Mouse (Mus musculus): ENCODE results near the gene 4933402D24Rik.

The 4933402D24Rik gene

DNA sequence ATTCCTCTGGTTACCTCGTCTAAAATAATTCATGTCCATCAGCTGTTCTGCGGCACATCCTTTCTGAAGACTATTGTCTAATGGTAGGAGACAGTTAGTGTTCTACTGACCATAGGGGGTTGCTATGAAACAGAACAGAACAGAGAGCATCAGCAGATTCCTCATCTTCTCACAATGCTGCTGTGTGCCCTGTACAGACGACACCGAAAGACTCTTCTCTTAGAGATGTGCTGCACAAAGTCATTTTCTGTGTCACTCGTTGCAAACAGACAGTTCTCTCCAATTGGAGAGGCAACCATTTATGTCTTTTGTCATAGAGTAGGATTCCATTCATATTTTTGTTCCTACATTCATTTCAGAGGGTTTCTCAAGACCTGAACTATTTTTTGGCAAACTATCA is at the start of gene 4933402D24Rik:
4933402D24Rik (minus strand) TSS at position 101 of the 400 bp plus-strand sequence.
- no peak for DNase-seq

DNA sequence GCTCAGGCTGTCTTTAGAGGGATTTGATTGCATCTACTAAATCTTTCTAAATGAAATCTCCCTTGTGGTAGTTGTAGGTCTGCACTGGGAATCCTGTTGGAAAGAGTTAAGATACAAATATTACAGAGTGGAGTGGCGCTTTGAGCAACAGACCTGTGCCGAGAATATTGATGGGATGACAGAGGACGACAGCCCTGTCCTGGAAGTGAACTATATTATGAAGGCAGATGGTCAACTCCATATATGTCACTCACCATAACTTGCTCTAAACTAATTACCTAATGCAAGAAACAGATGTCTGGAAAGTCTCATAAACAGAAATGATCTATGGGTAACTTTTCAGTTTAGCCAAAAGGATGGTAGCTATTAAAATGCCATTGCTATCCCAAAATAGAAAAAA is 39.5 kb upstream of the 4933402D24Rik start:
- DNase-seq, result no peak

DNA sequence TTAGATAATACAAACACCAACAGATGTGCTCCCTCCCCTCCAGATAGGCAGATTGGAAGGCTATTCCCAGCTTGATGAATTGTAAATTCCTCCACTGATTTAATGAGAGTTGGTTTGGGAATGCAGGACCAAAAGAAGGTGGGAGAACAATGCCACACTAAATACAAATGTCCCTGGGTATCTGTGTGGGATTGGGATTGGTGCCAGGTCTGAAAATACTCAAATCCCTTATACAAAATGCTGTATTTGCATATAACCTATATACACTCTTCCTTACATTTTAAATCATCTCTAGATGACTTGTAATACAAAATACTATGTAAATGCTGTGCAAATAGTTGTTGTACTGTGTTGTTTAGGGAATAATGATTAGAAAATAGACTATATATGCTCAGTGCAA is 36.0 kb upstream of the 4933402D24Rik start:
- no peak for DNase-seq

DNA sequence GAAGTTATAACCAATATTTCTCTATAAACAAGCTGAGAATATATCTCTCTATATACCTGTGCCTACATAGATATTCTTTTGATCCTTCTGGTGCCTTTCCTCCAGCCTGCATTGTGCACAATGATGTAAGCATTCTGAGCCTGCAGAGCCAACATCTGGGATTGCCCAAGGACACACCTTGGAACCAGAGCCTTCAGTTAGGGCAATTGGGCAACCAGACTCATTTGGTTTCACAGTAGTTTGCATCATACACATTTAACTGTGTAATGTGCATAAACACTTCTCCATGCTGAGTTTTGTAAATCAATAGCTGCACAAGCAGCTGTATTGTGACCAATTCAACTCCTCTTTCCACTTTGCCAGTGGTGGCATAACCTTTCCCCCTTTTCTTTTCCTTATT is 25.3 kb upstream of the 4933402D24Rik start:
- DNase-seq, result no peak

DNA sequence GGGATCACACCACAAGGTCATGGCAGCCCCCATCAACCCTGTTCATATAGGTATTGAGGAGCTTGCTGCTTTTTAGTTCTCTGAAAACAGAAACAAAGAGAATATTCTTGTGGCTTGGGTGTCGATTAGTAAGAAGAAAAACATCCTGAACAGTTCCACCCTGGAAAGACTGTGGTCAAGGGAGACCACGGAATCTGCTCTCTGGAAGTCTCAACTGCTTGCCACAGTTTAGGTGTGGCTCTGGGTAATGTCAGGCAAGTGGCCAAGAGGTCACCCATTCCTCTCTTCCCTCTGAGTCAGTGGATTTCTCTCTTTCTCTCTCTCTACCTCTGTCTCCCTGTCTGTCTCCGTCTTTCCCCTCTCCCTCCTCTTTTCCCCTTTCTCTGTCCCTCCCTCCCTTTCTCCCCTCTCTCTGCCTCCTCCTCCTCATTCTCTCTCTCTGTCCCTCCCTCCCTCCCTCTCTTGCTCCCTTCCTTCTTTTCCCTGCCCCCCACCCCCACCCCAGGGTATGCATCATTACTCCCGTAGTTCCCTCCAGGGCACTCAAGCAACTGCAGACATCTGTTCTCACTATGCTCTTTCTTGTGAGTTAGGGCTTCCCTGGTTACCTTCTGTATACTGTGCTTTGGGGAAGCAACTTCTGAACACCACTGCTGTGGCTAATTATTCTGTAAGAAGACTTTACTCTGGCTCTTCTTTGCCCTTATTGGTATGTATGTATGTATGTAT is 8.0 kb upstream of the 4933402D24Rik start:
- no peak for DNase-seq

DNA sequence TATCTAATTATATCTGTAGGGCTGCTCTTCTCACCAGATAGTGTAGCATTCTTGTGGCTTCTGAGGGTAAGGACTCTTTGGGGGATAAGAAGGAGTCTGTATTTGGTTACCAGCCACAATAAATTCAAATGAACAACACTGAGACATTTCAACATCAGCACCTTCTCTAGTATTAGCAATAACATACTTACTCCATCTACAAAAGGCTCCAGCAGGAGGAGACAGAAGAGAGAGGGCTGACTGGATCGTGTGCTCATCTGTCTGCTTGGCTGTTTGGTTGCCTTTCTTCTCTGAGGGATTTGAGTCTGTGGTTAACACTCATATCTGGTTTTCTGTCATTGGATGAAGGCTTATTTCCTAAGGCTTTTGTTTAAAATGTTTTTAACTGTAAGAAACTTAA is 7.3 kb upstream of the 4933402D24Rik start:
- DNase-seq, result no peak

DNA sequence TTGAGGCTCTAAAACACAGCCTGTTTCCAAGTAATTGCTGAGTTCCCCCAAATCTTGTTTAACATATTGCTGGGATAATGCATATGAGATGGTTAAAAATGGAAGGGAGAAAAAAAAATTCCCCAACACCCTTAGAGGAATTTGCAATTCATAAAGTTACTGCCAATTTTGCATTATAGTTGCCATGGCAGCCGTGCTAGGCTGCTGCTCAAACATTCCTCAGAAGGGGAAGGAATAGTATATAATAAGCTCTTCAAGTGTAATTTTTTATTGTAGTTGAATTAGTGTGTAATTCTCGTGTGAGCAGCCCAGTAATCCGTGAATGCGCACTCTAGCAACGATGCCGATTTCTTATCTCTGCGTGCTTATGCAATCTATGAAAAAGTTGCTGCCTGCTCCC is 1.2 kb upstream of the 4933402D24Rik start:
- DNase-seq, result no peak

DNA sequence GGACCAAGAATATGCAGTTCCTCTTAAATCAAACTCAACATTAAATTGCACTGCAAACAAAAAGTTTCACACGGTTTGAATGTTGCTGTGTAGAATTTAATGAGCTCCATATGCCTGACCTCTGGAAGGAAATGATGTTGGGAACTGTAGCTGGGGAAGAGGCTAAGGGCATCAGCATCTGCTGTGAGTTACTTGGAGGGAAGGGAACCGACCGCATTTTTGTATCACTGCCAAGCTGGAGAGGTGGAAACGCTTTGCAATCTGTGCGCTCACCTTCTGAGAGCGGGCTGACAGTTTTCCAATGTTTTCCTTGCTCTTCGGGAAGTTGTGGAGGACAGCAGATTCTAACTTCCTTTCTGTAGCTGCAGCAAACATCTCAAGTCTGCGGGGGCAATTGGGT is 955 bp downstream of the 4933402D24Rik start:
- DNase-seq, result no peak

DNA sequence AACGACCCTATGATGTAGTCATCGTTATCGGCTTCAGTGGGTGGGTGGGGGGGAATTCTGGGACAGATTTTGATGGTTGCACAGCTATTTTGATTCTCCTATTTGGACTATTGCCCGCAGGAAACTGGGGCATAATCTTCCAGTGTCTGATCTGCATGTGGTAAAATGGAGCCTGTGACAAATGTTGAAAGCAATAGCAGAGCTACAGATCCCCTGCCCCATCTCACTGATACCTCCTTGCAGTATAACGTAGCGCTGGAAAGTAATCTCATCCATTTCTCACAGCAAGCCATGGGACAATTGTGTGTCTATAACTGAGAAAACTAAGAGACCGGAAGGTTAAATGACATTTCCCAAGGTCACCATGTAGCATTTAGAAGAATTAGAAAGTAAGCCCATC is 4.7 kb downstream of the 4933402D24Rik start:
- DNase-seq, result no peak

DNA sequence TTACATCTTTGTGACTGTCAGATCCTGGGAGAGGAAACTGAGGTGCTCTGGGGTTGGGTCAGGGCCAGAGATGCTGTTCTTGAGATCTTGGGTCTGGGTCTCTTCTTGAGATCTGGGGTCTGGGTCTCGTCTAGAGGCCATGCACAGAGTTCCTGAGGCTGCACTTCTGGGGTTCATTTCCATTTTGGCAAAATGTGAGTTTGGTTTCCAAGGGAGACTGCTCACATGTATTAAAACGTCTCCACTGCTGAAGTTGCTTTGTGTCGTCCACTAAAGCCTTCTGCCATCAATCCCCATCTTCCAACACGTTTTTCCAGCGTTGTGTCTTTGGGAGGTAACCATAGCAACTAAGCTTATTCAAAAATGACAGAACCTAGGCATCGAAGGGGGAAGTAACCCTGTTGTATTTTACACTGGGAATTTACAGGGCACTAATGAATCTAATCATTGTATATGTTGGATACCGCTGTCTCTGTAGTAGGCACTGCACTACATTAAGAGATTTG is 5.1 kb downstream of the 4933402D24Rik start:
- DNase-seq, result no peak

DNA sequence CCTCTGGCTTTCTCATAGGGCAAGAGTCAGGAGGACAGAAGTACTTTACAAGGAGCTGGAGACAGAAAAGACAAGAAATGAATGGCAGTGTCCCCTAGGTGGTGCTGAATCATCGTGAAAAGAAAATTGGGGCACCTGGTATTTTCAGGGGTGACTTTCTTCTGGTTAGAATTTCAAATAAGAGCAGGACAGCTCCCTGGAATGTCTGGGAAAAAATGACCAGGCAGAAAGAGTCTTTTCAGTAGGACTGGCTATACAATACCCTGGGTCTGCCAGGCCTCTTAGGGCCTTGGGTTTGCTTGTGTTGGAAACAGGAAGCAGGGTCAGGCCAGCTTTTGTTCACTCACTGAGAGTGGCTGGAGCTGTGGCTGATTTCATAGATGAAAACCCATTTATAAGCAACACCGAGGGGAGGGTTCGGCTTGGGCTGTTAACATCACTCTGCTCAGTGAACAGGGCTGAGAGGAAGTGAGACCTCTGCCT is 5.8 kb downstream of the 4933402D24Rik start:
- DNase-seq, result peak; percentile 28

DNA sequence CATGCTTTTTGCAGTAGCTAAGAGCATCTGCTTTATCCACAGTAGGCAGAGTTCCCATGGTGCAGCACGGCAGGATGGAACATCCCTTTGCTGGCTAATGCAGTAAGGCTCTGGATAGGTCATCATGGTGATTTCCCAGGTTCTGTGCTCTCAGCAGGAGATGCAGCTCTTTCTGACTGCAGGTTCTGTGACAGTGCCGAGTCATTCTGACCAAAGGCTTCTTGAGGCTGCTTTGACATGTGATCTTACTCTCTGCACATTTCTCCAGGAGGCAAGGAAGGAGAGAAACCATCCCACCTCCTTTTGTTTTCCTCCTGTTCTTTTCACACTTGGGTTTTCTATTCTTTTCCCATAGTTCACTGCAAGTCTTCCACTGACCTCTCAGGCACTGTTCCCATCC is 13.1 kb downstream of the 4933402D24Rik start:
- DNase-seq, result no peak

DNA sequence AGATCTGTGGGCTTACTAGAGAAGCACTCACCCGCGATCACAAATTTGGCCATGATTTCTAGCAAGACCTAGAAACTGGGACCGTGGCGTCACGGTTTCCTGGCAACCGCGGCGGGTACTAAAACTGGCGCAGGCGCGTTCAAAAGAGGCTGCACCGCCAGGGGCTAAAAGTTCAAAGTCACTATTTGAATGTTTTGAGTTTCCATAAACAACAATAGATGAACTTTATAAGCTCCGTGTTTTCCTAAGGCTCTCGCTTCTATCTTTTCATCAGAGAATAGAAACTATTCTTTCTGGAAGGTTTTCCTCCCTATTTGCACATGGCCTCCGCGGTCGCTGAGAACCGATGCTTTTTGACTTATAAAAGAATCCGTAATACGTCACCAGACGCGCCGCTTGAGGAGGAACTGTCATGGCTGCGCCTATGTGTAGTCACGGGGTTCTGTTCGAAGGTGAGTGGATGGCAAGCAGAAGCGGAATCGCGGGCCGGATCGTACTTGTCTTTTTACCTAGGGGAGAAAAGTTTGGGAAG is 38.8 kb downstream of the 4933402D24Rik start, which contains the start of the genes Mdh1b and Fastkd2:
Mdh1b (minus strand) TSS at position 79 of the 532 bp plus-strand sequence.
Fastkd2 (plus strand) TSS at position 375 of the 532 bp plus-strand sequence.
- DNase-seq, result peak; percentile 89

DNA sequence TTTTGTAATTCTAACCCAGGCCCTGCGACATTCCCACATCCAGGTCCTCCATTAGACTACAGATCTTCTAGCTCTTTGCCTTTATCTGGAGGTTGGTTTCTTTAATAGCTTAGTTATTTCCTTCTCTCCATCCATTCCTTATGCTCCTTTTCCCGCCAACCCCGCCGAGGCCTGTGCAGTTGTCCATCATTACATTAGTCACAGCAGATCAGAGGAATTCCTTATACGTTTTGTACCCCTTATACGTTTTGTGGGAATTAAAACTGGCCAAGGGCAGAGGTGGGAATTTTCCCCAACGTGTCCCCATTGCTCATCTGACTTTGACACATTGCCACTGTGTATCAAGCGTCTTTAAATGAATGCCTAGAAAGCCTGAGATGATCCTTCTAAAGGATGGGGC is 39.3 kb downstream of the 4933402D24Rik start:
- DNase-seq, result no peak

DNA sequence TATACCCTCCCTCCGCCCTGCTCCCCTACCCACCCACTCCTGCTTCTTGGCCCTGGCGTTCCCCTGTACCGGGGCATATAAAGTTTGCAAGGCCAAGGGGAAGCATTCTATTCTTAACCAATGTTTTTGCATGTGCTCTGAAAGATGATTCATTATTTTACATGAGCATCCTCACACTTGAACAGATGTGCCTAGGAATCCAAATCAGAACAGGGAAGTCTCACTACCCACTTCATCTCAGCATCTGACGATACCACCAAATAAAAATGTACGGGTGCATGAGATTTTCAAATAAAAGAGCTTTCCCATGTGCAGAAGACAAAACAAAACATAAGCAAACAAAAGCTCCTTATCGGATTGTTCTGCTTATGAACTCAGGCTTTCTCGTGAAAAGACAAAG is 48.9 kb downstream of the 4933402D24Rik start:
- DNase-seq, result no peak

DNA sequence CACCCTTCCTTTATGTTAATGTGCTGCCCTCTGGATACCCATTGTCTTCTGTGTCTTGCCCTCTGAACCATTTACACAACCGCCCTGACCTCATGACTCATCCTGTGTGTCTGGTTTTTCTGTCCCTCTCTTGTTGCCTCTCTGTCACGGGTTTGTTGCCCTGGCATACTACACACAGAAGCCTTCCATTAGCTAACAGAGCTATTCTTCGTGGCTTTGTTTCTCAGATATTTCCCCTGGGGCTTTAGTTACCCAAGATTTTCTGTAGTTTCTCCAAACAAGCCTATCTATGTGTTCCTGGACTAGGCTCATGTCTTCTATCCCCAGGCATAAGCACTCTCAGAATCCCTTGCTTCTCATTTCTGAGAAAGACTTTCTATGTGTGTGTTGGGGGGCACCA is 60.2 kb downstream of the 4933402D24Rik start:
- no peak for DNase-seq

DNA sequence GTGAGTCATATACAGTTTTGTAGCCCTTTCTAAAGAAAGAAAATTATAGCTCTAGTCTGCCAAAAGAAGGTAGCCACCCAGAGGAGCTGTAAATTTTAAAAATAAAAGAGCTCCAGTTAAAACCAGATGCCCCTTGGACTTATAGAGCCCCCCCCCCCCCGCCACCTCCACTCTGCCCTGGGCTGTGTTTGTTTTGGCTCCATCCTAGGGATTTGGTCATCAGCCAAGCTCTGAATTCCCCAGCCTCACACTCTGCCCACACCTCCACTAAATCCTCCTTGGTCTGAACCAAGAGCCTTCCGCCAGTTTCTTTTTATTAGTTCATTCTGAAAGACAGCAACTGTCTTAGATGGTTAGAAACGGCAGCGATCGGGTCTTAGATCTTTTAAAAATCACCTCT is 63.3 kb downstream of the 4933402D24Rik start:
- no peak for DNase-seq
